Mouse (Mus musculus) MEL (cell line): ENCODE measurements around the gene Dapp1.

ENCODE experiments used
- CTCF ChIP-seq, 3 experiments: IDR thresholded peaks in 2 of 3; conservative IDR thresholded peaks in 1 of 3; 2 replicates each; pipeline ENCODE4 v1.5.1; 2011 to 2012; ENCODE audit warnings: low read length in 3 of 3, low read depth in 2 of 3, mild to moderate bottlenecking in 2 of 3, improper control_type of control experiment in 1 of 3, inconsistent platforms in 1 of 3, mixed read lengths in 1 of 3, moderate library complexity in 1 of 3; ENCODE audit not compliant: control insufficient read depth in 1 of 3, insufficient read depth in 1 of 3, poor library complexity in 1 of 3, severe bottlenecking in 1 of 3
- MAFK ChIP-seq: IDR thresholded peaks from 2 replicates; pipeline ENCODE4 v1.6.1; 2011; ENCODE audit warnings: low read depth, mild to moderate bottlenecking, low read length, improper control_type of control experiment, borderline replicate concordance

- TF ChIP-seq CTCF (IDR thresholded peaks at IDR 0.05 in 2 of 3, conservative IDR thresholded peaks at IDR 0.05 in 1 of 3; ENCODE audit: control insufficient read depth in 1 of 3, insufficient read depth in 1 of 3, low read depth in 2 of 3, low read length in 3 of 3, poor library complexity in 1 of 3, severe bottlenecking in 1 of 3) (peak in 2 of 3 experiments; percentile 83 to 97), MAFK (no peak)
Measured at GRCm38 (mm10) chr3:137991183-137991582, 9.8 kb upstream of the Dapp1 start.
